Mouse (Mus musculus) thymus, adult 2 months (tissue): ENCODE measurements around the gene Trim60. TPM values are rescaled to one million over a fixed set of nuclear protein-coding genes. Genes with fewer than 3 reads are reported as not detected.
"Not testable (repeated sequence)": the region's sequence is repeated elsewhere in the genome, so short reads cannot be mapped to it uniquely, and the experiment has no call there.

Experiments
- DNase-seq: peaks from one replicate; pipeline ENCODE4 v3.0.0; 2021
- H3K27ac ChIP-seq: fragments of 200-500 bp; 2 replicates; pipeline ENCODE4 v1.5.1; 2012; ENCODE audit warnings: low read length, control low read depth; ENCODE audit not compliant: control insufficient read depth, insufficient read depth
- H3K27me3 ChIP-seq: fragments of 200-500 bp; 2 replicates; pipeline ENCODE4 v1.6.1; 2012; ENCODE audit warnings: mild to moderate bottlenecking, low read length, moderate library complexity, mixed read lengths; ENCODE audit not compliant: control insufficient read depth, insufficient read depth
- H3K36me3 ChIP-seq: fragments of 200-500 bp; 2 replicates; pipeline ENCODE4 v1.6.1; 2012; ENCODE audit warnings: mild to moderate bottlenecking, low read length, moderate library complexity; ENCODE audit not compliant: control insufficient read depth, insufficient read depth
- H3K4me1 ChIP-seq: fragments of 200-500 bp; replicated peaks from 2 replicates; pipeline ENCODE4 v1.6.1; 2012; ENCODE audit warnings: low read length; ENCODE audit not compliant: control insufficient read depth, insufficient read depth
- H3K4me3 ChIP-seq: fragments of 200-500 bp; 2 replicates; pipeline ENCODE4 v1.5.1; 2012; ENCODE audit warnings: mild to moderate bottlenecking, low read length, control low read depth, moderate library complexity; ENCODE audit not compliant: control insufficient read depth, insufficient read depth
- CTCF ChIP-seq: fragments of 200-500 bp; IDR thresholded peaks from 2 replicates; pipeline ENCODE4 v1.5.1; 2012; ENCODE audit warnings: mild to moderate bottlenecking, control low read depth, low read length, moderate library complexity, borderline replicate concordance; ENCODE audit not compliant: control insufficient read depth, poor library complexity, insufficient read depth; ENCODE audit errors: extremely low read depth
- POLR2A ChIP-seq: fragments of 200-500 bp; IDR thresholded peaks from 2 replicates; pipeline ENCODE4 v1.6.1; 2012; ENCODE audit warnings: mild to moderate bottlenecking, low read length, control low read depth, moderate library complexity; ENCODE audit not compliant: control insufficient read depth, poor library complexity, insufficient read depth; ENCODE audit errors: extremely low read depth
- WGBS: fragments of 180-500 bp; shearing (Covaris S2); methylation state at CpG from one replicate; pipeline ENCODE4 v1.1.7; 2018; 5-methylcytosine and 5-hydroxymethylcytosine counted together
- polyA plus RNA-seq: library from polyadenylated mRNA; depleted of rRNA; stranded (reverse); fragments of >200 nt; gene quantifications from 2 replicates; pipeline ENCODE4 v1.2.3, GENCODE M21; 2012

Gene Trim60
- polyA plus RNA-seq, 1 experiment, result not detected

- no peak for DNase-seq
- no peaks in the 10 kb centered on the region for H3K4me1 ChIP-seq
- no peak overlapping the region for H3K4me3 ChIP-seq
- no peaks in the 10 kb centered on the region for H3K27me3 ChIP-seq
- TF ChIP-seq POLR2A, result no peak
- TF ChIP-seq CTCF, result no peak
- no peak overlapping the region for H3K27ac ChIP-seq
- H3K36me3 ChIP-seq, result no peaks in the 10 kb centered on the region
- WGBS, result 65% methylated on average over 2 of the region's 2 CpGs
These were observed 15.8 kb upstream of the Trim60 start for GRCm38 (mm10) chr8:65034136-65034535.

- WGBS, result 90% methylated on average over 13 of the region's 13 CpGs
- Histone ChIP-seq H3K27me3 (no peaks in the 10 kb centered on the region), H3K4me1 (no peaks in the 10 kb centered on the region), H3K27ac (no peak overlapping the region), H3K4me3 (no peak overlapping the region), H3K36me3 (no peaks in the 10 kb centered on the region)
- no peak for TF ChIP-seq POLR2A
- no peak for TF ChIP-seq CTCF
- DNase-seq, result no peak
These were observed 14.7 kb upstream of the Trim60 start for GRCm38 (mm10) chr8:65033056-65033455.

GRCm38 (mm10) chr8:65032107-65032506, 13.7 kb upstream of the Trim60 start:
- Histone ChIP-seq H3K4me3 (no peak overlapping the region), H3K36me3 (no peaks in the 10 kb centered on the region), H3K4me1 (no peaks in the 10 kb centered on the region), H3K27me3 (no peaks in the 10 kb centered on the region), H3K27ac (no peak overlapping the region)
- TF ChIP-seq POLR2A (no peak), CTCF (no peak)
- no peak for DNase-seq
- WGBS, result 96% methylated on average over 1 of the region's 1 CpGs

DNA sequence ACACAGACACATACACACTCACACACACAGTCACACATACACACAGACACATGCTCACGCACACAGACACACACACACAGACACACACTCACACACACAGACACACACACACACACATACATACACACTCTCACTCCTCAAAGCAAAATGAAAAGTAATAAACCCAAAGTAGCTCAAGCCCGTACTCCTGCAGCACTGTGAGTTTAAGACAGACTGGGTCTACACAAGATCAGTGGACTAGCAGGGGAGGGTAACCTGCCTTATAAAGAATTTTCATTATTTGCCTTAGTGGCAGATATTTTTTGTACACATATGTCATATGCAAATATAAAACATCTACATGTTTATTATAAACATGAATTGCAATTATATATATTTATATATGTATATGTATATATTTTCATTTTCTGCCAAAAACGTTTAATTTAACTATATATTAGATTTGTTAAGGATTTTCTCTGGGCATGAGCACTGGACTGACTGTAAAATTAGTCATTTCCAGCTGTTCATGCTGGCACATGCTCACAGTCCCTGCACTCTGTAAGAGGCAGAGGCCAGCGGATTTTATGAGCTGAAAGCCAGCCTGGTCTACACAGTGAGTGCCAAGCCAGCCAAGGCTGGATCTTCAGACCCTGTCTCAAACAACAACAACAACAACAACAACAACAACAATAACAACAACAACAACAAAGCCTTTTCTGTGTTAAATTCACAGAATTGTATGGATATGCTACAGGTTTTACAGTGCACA, 12.5 kb upstream of the Trim60 start:
- WGBS, result 85% methylated on average over 4 of the region's 4 CpGs
- no peaks in the 10 kb centered on the region for H3K36me3 ChIP-seq

DNA sequence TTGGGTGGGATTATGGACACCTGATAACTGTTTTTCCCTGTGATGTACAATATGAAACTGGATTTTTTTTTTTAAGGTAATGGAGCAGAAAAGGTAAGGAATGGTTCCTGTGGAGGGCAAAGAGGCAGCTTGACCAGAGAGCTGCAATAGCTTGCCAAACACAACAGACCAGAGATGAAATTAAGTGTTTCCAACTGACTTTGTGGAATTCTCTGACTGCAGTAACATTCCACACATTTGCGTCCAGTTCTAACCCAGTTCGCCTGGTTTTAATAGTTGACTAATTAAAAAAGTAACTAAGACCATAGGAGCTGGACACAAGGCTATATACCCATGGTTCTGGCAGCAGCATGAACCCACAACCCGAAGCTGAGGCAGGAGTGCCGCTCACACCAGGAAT, 11.4 kb upstream of the Trim60 start:
- DNase-seq, result no peak
- H3K27me3 ChIP-seq, result no peaks in the 10 kb centered on the region
- no peaks in the 10 kb centered on the region for H3K36me3 ChIP-seq
- WGBS, result 92% methylated on average over 4 of the region's 4 CpGs
- H3K27ac ChIP-seq, result no peak overlapping the region
- no peak overlapping the region for H3K4me3 ChIP-seq
- no peaks in the 10 kb centered on the region for H3K4me1 ChIP-seq
- TF ChIP-seq CTCF (no peak), POLR2A (no peak)

More for the DNA sequence above, 12.5 kb upstream of the Trim60 start:
- H3K4me1 ChIP-seq, result no peaks in the 10 kb centered on the region
- TF ChIP-seq POLR2A (no peak), CTCF (no peak)
- H3K27me3 ChIP-seq, result no peaks in the 10 kb centered on the region
- H3K4me3 ChIP-seq, result no peak overlapping the region
- H3K27ac ChIP-seq, result no peak overlapping the region
- DNase-seq, result no peak

GRCm38 (mm10) chr8:65028959-65029686, 10.7 kb upstream of the Trim60 start:
- H3K4me1 ChIP-seq, result no peaks in the 10 kb centered on the region
- no peak for DNase-seq
- H3K27ac ChIP-seq, result no peak overlapping the region
- no peak overlapping the region for H3K4me3 ChIP-seq
- TF ChIP-seq CTCF (no peak), POLR2A (no peak)
- 91% methylated on average over 12 of the region's 12 CpGs for WGBS
- H3K36me3 ChIP-seq, result no peaks in the 10 kb centered on the region
- H3K27me3 ChIP-seq, result no peaks in the 10 kb centered on the region

GRCm38 (mm10) chr8:65022485-65022884, 4.1 kb upstream of the Trim60 start:
- Histone ChIP-seq H3K36me3 (no peaks in the 10 kb centered on the region), H3K4me3 (no peak overlapping the region), H3K4me1 (no peaks in the 10 kb centered on the region), H3K27me3 (no peaks in the 10 kb centered on the region; the same call in 1 of the 2 replicates), H3K27ac (no peak overlapping the region)
- DNase-seq, result peak; percentile 53
- WGBS, result 50% methylated on average over 8 of the region's 8 CpGs
- TF ChIP-seq CTCF (no peak), POLR2A (no peak)

- not testable (repeated sequence) for H3K4me1 ChIP-seq, H3K27me3 ChIP-seq, H3K36me3 ChIP-seq, DNase-seq, H3K27ac ChIP-seq, H3K4me3 ChIP-seq
- 94% methylated on average over 6 of the region's 6 CpGs for WGBS
These were observed 10.8 kb downstream of the Trim60 start for GRCm38 (mm10) chr8:65007616-65008015.
